Mouse (Mus musculus) frontal cortex, postnatal 14 days (tissue): ENCODE data around the gene Gpr6.

Experiments used
- DNase-seq, 2 experiments: peaks; one replicate each; pipeline ENCODE4 v3.0.0; 2022; ENCODE audit warnings: low spot score in 2 of 2

Gpr6 gene

DNA sequence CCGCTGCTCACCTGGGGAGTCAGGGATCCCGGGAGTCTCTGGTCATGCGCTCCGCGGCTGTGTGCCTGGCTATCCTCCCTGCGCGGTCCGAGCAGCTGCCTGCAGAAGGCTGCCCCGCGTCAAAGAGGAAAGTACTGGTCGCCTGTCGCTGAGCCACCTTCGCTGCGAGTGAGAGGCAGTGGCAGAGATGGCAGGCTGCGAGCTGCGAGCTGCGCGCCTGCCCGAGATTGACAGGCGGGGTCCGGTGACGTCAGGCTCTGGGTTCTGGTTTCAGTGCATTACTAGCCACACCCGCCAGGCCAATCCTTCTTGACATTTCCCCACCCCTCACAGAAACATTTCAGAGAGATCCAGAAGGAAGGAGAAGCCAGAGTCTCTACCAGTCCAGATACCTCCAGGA is at the start of gene Gpr6:
TSS of gene Gpr6 (minus strand) at position 170 of the 400 bp plus-strand sequence.
- peak; percentile 20 to 51 for DNase-seq

DNA sequence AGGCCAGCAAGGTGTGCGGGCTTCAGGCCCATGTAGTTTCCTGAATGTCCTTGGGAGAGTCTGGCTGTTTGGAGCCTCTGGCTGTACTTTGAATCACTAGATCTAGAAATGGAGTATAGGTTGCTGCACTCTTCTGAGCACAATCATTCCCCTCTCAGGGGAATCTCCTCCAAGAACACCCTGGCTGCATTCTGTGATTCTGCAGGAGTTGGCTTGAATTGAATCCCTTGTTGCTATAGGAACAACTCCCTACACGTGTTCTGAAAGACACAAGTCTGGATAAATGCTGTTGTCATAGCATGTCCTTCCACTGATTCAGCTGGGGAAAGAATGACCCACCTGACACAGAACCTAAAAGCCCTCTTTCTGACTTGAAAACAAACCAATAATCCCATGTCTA is 28.0 kb upstream of the Gpr6 start:
- no peak for DNase-seq

DNA sequence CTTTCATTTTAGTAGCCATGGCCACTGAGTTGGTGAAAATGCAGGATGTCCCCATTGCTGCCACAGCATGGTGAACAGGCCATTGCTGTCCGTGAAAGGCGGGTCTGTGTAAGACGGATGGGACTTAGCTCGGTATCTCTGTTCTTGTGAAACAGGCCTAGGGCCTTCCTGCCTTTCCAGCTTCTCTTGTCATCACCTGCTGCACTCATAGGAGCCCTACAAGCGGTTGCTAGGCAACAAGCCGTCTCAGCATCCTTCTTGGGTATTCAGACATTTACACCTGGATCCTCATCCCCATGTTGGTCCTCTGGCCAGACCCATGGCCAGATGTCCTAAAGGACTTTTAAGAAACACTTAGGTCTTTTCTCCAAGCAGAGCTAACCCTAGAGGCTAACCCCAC is 26.1 kb upstream of the Gpr6 start:
- DNase-seq: no peak

DNA sequence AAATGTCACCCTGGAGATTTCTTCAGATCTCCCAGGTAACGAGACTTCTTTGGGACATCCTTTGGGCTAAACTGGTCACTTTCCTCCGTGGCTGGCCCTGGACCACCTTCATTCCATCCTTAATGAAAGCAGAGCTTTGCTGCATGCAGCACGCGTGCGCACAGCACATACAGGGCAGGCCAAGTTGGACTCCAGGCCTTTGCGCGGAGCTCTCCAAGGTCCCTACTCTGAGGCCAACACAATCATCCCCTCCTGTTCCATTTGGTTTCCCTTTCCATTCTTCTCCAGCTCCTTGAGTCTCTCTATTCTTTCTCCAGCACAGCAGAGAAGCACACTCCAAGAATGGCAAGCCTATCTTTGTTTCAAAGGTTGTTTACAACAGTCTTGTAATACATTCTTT is 16.8 kb upstream of the Gpr6 start:
- DNase-seq: no peak

DNA sequence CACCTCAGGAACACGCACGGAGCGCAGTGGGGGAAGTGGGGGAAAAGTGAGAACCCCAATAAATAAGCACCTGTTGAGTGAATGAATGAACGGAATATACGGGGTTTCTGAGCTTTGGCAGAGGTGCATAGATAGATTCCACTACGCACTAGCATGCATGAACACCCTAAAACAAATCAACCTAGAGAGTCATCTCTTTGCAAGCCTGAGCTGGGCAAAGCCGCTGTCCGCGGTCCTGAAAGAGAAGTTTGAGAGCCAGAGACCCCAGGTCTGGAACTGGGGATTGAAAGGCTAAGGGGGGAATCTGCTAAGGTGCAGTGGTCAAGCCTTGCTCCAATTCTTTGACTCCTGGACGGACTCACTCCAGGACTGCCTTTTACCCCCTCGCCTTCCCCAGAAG is 389 bp downstream of the Gpr6 start:
- DNase-seq: no peak

DNA sequence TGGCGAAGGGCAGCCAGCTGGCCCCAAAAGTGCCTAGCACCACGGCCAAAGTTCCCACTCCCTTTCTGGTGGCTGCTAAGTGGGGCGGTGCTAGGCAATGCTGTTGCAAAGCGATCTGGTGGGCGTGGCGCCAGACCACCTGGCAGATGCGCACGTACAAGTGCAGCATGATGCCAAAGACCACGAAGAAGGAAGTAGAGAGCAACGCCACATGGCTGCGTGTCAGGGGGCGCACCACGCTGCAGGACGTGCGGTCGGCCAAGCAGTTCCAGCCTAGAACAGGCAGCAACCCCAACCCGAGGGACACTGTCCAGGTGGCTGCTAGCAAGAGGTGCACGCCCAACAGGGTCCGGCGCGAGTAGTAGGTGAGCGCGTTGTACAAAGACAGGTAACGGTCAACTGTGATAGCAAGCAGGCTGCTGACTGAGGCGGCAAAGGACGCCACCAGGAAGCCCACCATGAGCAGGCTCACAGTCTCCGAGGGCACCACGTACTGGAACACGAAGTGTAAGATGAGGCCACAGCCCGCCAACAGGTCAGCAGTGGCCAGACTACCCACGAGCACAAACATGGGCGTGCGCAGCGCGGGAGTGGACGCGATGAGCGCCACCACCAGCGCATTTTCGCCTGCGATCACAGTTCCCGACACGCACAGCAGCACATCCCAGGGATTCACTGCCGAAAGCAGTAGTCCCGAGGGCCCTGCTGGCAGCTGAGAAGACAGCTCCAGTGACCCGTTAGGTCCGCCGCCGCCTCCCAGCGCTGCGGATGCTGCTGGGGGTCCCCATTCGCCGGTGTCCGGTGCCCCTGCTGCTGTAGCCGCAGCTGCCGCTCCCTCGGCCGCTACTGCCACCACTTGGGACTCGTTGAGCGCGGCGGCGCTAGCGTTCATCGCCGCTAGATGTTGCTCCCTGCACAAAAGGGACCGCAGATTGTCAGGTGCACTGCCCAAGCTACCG is 1.1 kb downstream of the Gpr6 start:
- peak; percentile 22 to 57 for DNase-seq

DNA sequence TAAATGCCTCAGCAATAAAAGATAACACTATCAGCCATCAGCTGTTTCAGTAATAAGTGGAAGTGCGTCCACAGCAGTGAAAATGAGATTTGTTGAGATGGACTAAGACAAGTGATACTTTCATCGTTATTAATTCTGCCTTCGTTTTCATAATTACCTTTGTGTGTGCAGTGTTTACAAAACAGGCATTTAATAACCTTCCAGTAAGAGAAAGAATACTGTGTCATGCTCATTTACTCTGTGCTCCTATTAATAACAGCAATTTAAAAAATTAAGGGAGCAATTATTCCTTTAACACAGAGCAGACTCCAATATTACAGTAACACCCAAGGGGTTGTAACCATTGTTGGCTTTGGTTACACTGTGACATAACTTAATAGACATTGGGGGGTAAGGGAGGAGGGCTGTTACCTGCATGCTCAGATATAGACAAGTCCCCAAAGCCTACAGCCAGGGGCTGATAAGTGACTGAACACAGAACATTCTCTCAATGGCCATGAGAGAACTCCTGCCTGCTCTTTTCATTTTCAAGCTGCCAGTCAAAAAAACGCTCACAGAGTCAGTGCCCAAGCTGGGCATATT is 11.7 kb downstream of the Gpr6 start:
- DNase-seq: no peak

DNA sequence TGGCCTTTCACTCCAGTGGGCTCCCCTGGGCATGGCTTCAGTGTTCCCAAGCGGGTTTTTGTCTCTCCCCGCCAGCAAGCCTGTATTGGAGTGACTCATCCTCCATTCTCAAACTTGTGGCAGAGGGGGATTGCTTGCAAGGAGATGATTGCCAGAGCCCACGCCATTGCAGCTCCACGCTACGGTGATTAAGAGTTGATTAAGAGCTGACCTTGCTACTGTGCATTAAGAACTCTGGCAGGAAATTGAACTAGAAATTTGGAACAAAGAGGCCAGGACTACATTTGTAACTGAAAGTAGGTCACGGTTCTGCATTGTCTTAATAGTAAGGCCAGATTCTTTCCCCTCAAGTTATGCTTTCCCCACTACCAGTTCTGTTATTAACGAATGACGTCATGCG is 16.5 kb downstream of the Gpr6 start:
- no peak for DNase-seq

DNA sequence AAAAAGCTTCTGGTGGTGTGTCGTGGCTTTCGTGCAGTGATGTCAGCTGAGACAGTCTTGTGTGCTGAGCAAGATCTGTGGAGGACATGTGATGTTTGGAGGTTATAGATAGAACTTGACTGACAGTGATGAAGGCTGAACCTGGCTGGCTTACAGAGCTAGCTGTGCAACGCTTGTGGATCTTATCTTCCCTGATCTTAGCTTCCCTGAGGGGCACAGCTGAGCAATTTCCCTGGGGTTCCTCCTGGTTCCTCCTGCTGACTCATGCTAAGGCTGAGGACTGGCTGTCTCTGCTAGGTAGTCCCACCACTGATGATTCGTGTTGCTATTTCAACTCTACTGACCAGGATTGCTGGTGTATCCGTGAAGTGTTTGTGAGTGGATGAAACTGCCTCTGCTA is 18.1 kb downstream of the Gpr6 start:
- DNase-seq: no peak

DNA sequence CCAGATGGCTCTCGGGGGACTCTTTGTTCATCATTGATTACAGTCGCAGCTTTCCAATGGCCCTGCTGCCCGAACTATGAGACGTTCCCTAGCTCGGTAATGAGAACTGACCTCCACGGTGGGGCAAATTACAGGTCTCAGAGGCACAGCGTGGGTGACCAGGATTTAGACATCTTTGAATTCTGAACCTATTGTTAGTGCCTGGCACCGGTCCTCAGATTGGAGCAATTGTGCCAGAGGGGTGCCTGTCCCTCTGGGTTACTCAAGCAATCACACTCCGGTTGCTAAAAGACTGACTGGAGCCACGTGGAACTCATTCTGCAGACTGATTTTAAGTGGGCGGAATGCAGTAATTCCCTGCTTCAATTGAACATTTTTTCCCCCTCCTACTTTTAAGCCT is 29.8 kb downstream of the Gpr6 start:
- no peak for DNase-seq

DNA sequence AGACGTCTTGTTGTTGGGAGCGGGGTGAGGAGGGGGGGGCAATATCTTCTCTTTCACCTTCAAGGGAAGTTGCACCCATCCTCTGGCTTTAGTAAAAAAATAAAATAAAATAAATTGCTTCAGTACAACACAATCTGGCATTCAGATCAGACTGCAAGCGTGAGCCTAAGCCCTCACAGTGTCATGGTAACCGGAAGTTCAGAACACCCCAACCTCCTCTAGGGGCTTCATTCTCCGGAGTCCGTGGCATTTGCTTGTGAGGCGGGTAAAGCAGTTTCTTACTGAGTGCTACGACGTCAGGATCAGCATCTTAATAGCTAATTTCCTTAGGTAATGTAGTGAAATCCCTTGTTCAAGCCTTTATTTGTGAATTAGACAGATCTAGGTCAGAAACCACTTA is 30.6 kb downstream of the Gpr6 start:
- no peak for DNase-seq

DNA sequence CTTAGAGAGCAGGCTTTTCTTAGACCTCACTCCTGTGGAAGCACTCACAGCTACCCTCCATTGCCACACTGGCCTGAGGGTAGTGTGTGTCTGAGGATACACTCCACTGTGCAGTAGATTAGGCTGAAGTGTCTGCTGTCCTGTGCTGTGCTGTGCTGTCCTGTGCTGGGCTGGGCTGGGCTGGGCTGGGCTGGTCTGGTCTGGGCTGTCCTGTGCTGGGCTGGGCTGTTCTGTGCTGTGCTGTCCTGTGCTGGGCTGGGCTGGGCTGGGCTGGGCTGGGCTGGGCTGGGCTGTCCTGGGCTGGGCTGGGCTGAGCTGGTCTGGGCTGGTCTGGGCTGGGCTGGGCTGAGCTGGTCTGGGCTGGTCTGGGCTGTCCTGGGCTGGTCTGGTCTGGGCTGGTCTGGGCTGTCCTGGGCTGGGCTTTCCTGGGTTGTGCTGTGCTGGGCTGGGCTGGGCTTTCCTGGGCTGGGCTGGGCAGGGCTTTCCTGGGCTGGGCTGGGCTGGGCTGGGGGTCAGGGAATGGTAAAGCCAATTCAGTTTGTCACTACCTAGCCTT is 31.5 kb downstream of the Gpr6 start:
- no peak for DNase-seq

DNA sequence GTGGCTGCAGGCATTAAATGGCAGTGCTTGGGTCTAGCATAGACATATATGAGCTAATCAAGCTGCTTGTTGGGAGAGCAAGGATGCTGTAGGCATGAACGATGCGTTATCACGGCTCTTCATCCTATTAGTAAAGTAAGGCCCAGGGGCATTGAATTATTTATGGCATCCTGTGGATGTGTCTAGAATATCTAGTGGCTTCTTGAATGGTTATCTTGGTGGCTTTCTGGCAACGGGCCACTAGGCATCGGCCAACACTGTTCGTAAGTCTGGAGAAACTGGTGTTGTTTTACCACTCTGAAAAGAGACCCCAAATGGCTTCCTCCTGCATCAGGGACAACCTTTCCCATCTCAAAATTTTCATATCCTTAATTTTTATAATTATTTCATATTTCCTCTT is 33.6 kb downstream of the Gpr6 start:
- DNase-seq: no peak

DNA sequence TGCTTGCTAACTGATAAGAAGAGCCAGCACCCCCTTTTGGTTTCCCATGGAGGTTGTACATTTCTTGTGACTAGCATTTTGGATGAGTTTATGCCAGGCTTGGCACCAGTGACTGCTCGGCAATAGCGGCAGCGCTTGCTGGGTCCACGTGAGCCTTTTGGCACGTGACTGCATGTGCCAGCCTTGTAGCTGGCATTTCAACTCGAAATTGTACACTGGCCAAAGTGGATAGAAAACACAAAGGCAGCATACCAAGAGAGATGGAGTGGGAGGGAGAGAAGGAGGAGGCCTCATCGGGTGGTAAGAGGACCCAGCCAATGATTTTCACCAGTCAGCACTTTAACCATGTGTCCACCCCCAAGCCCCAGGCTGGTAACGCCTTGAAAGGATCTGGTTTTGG is 34.4 kb downstream of the Gpr6 start:
- peak; percentile 29 to 34 for DNase-seq

DNA sequence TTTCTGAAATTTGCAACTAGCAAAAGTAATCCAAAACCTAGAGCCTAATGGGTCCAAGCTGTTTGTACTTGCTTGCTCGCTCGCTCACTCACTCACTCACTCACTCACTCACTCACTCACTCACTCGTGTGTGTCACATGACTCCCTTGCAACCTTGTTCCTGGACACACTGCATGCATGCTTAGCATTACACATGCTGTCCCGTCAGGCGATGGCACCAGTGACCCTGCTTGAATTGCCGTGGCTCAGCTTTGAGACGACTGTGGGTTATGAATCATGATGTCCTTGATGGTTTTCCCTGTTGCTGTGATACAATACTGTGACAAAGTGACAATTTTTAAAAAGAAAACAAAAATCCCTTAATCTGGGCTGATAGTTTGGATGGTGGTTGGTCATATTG is 39.3 kb downstream of the Gpr6 start:
- DNase-seq: no peak

DNA sequence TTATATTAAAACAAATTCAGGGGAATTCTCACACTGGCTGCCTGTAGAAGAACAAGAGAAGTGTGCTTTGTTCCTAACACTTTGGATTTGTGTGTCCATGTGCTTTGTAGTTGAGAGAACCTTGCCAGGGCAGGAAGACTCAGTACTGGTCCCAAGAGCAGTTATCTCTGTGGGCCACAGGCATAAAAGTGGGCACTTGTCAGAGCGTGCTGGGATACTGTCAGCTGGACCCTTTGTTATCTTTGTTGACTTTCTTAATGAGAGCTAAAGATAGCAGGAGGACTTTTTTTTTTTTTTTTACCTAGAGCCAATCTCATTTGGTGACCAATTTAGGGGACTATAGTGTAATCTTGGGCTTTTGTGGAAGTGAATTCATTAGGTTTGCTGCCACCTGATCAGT is 47.2 kb downstream of the Gpr6 start:
- no peak for DNase-seq

DNA sequence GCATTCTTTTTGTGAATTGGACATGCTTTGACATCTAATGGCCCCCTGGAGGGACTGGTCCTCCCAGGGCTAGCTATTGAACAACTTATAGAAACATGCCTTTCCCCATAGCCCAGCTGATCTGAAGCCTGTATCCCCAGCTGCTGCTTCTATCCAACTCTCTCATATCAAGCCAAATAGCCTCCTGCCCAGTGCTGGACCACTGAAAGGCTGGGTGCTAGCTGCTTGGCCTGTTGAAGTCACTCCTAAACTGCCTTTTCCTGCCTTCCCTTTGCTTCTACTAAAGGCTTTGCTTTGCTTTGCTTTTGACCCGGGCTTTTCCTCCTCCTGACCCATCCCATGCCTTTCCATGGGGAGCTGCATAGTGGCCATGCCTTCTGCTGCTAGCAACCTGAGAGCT is 47.7 kb downstream of the Gpr6 start:
- DNase-seq: no peak

DNA sequence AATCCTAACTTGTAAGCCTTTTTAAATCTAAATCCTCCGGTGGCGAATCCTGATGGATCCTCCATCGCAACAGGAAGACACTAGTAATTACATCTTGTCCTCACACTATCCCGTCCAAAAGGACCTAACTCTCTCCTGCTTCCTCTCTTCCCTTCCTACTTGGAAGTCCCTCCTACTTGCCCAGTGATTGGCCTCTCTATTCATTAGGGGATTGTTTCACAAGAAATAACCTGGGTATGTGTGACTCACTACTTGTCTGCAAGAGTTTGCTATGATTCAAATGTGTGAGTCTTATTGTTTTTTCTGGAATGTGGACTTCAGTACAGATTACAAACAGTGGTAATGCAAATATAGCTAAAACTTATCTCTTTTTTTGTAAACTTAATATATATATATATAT is 49.9 kb downstream of the Gpr6 start:
- no peak for DNase-seq
